18 mouse cellular contexts compared by ENCODE assay signal in the genomic region with DNA sequence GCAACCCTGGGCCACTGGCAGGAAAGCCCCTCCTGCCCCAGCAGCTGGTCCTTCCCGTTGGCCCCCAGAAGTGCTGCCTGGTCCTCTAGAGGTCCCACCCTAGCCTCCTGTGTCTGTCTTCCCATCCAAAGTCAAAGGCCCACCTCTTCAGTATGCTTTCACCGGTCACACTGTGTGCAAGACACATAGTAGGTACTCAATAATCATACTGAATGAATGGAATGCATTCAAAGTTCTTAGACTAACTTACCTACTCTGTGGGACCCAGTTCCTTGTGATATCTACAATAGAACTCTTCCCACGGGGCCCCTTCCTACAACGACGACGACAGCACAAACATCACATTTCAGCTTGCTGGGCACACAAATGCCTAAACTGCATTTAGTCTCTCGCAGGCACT. TPM values are rescaled to one million over a fixed set of nuclear protein-coding genes. Genes with fewer than 3 reads are reported as not detected.
DNase-seq lines count a peak whose midpoint lies in the region; ATAC-seq and TF ChIP-seq lines count a peak whose summit lies in the region.
"Had no signal": no experiment of that assay in that cellular context is flagged by ENCODE, and none has a peak within 500 bp of the region (broad histone marks: within the 10 kb centered on the region; RNA-seq: fewer than 3 reads in every experiment).

No protein-coding gene starts in this region.

- no peak for TF ChIP-seq CTCF in forebrain, postnatal 0 days (IDR thresholded peaks at IDR 0.05; ENCODE audit: low read depth)

- peaks cover 18% of the 10 kb centered on the region for H3K4me1 ChIP-seq in forebrain, postnatal 0 days (ENCODE audit: insufficient read depth)
- peaks cover 47% of the 10 kb centered on the region for H3K4me1 ChIP-seq in forebrain, embryonic 13.5 days
- peaks cover 78% of the 10 kb centered on the region for H3K4me1 ChIP-seq in midbrain, embryonic 10.5 days
- peaks cover 33% of the 10 kb centered on the region for H3K4me1 ChIP-seq in midbrain, embryonic 11.5 days (ENCODE audit: control insufficient read depth, insufficient read depth, low read length)
- H3K4me1 ChIP-seq in hindbrain, embryonic 16.5 days (ENCODE audit: control insufficient read depth, insufficient read depth, low read depth, low read length), result peaks cover 35% of the 10 kb centered on the region
- peaks cover 42% of the 10 kb centered on the region for H3K4me1 ChIP-seq in neural tube, embryonic 15.5 days

- H3K9ac ChIP-seq in forebrain, postnatal 0 days, result no peak overlapping the region
- no peak overlapping the region for H3K9ac ChIP-seq in forebrain, embryonic 13.5 days
- no peak overlapping the region for H3K9ac ChIP-seq in midbrain, embryonic 11.5 days (ENCODE audit: low read length)
- no peak overlapping the region for H3K9ac ChIP-seq in hindbrain, embryonic 16.5 days (ENCODE audit: low read depth, low read length)
- H3K9ac ChIP-seq in neural tube, embryonic 15.5 days (replicated peaks), result no peak overlapping the region

- no peak overlapping the region for H3K4me3 ChIP-seq in forebrain, postnatal 0 days (ENCODE audit: low read depth, low read length)
- no peak overlapping the region for H3K4me3 ChIP-seq in forebrain, embryonic 13.5 days
- H3K4me3 ChIP-seq in midbrain, embryonic 10.5 days, result peak overlapping the region; percentile 65
- H3K4me3 ChIP-seq in midbrain, embryonic 11.5 days (ENCODE audit: low read depth, low read length), result no peak overlapping the region
- peak overlapping the region; percentile 50 for H3K4me3 ChIP-seq in hindbrain, embryonic 16.5 days (ENCODE audit: low read length)
- H3K4me3 ChIP-seq in neural tube, embryonic 15.5 days (replicated peaks), result peak overlapping the region; percentile 44; the same call in 1 of the 2 replicates

- no peak overlapping the region for H3K27ac ChIP-seq in forebrain, postnatal 0 days (ENCODE audit: low read depth, low read length)
- H3K27ac ChIP-seq in forebrain, embryonic 13.5 days, result no peak overlapping the region
- H3K27ac ChIP-seq in midbrain, embryonic 10.5 days (replicated peaks), result no peak overlapping the region
- no peak overlapping the region for H3K27ac ChIP-seq in midbrain, embryonic 11.5 days (ENCODE audit: low read depth, low read length)
- H3K27ac ChIP-seq in hindbrain, embryonic 16.5 days (ENCODE audit: low read depth, low read length), result peak overlapping the region; percentile 15; the same call in 1 of the 2 replicates
- 0 out of 2 replicates have a peak overlapping the region, but pooled peaks have one; percentile 11 for H3K27ac ChIP-seq in neural tube, embryonic 15.5 days (replicated peaks)
- H3K27ac ChIP-seq: limb, embryonic 10.5 days; macrophage had no signal

- WGBS in forebrain, postnatal 0 days, result 82% methylated on average over 7 of the region's 7 CpGs
- 83% methylated on average over 7 of the region's 7 CpGs for WGBS in forebrain, embryonic 13.5 days
- 88% methylated on average over 7 of the region's 7 CpGs for WGBS in midbrain, embryonic 10.5 days
- 84% methylated on average over 7 of the region's 7 CpGs for WGBS in midbrain, embryonic 11.5 days
- WGBS in hindbrain, embryonic 16.5 days, result 83% methylated on average over 7 of the region's 7 CpGs
- 81% methylated on average over 7 of the region's 7 CpGs for WGBS in neural tube, embryonic 15.5 days

- no peaks in the 10 kb centered on the region; the same call in none of the 2 replicates for H3K27me3 ChIP-seq in forebrain, postnatal 0 days (ENCODE audit: insufficient read depth, low read length)
- H3K27me3 ChIP-seq in forebrain, embryonic 13.5 days, result peaks cover 43% of the 10 kb centered on the region
- H3K27me3 ChIP-seq in midbrain, embryonic 10.5 days (ENCODE audit: low read depth, poor library complexity, severe bottlenecking), result peaks cover 51% of the 10 kb centered on the region
- peaks cover 5% of the 10 kb centered on the region; the same call in 1 of the 2 replicates for H3K27me3 ChIP-seq in midbrain, embryonic 11.5 days (ENCODE audit: control insufficient read depth, insufficient read depth, low read length)
- H3K27me3 ChIP-seq in hindbrain, embryonic 16.5 days (replicated peaks; ENCODE audit: control insufficient read depth, insufficient read depth, low read length), result peaks cover 9% of the 10 kb centered on the region
- peaks cover 28% of the 10 kb centered on the region for H3K27me3 ChIP-seq in neural tube, embryonic 15.5 days (replicated peaks)

- H3K36me3 ChIP-seq in forebrain, postnatal 0 days (ENCODE audit: insufficient read depth), result no peaks in the 10 kb centered on the region
- H3K36me3 ChIP-seq in forebrain, embryonic 13.5 days (ENCODE audit: poor library complexity, severe bottlenecking), result no peaks in the 10 kb centered on the region
- H3K36me3 ChIP-seq in midbrain, embryonic 10.5 days, result no peaks in the 10 kb centered on the region
- H3K36me3 ChIP-seq in midbrain, embryonic 11.5 days (ENCODE audit: control insufficient read depth, insufficient read depth, low read length), result no peaks in the 10 kb centered on the region
- no peaks in the 10 kb centered on the region for H3K36me3 ChIP-seq in hindbrain, embryonic 16.5 days (ENCODE audit: control insufficient read depth, insufficient read depth, low read length)
- H3K36me3 ChIP-seq in neural tube, embryonic 15.5 days, result no peaks in the 10 kb centered on the region
- H3K36me3 ChIP-seq: limb, embryonic 10.5 days had no signal

- no peak for ATAC-seq in forebrain, postnatal 0 days
- no peak for ATAC-seq in forebrain, embryonic 13.5 days
- ATAC-seq in midbrain, embryonic 11.5 days (ENCODE audit: low FRiP score), result no peak
- no peak for ATAC-seq in hindbrain, embryonic 16.5 days
- no peak for ATAC-seq in neural tube, embryonic 15.5 days (ENCODE audit: low FRiP score)

- peak overlapping the region; percentile 67 for H3K4me2 ChIP-seq in forebrain, postnatal 0 days (ENCODE audit: low read depth)
- no peak overlapping the region for H3K4me2 ChIP-seq in forebrain, embryonic 13.5 days
- H3K4me2 ChIP-seq in midbrain, embryonic 11.5 days, result no peak overlapping the region
- peak overlapping the region; percentile 73 for H3K4me2 ChIP-seq in hindbrain, embryonic 16.5 days (ENCODE audit: low read length)
- H3K4me2 ChIP-seq in neural tube, embryonic 15.5 days, result peak overlapping the region; percentile 78

- H3K9me3 ChIP-seq in forebrain, postnatal 0 days (ENCODE audit: low read length), result no peaks in the 10 kb centered on the region
- no peaks in the 10 kb centered on the region for H3K9me3 ChIP-seq in forebrain, embryonic 13.5 days (replicated peaks)
- H3K9me3 ChIP-seq in midbrain, embryonic 10.5 days (replicated peaks), result no peaks in the 10 kb centered on the region
- H3K9me3 ChIP-seq in midbrain, embryonic 11.5 days (ENCODE audit: control insufficient read depth, low read length), result no peaks in the 10 kb centered on the region
- H3K9me3 ChIP-seq in hindbrain, embryonic 16.5 days (ENCODE audit: control insufficient read depth, low read length), result no peaks in the 10 kb centered on the region
- no peaks in the 10 kb centered on the region for H3K9me3 ChIP-seq in neural tube, embryonic 15.5 days (replicated peaks)
- H3K9me3 ChIP-seq: limb, embryonic 10.5 days had no signal

- DNase-seq in forebrain, postnatal 0 days, result no peak
- no peak for DNase-seq in midbrain, embryonic 10.5 days (ENCODE audit: low spot score)
- DNase-seq in midbrain, embryonic 11.5 days (ENCODE audit: low spot score, missing footprints), result no peak
- DNase-seq in adrenal gland, postnatal 4 days (ENCODE audit: low spot score in 2 of 2), result no peak
- DNase-seq in adrenal gland, adult 8-10 months, result no peak
- DNase-seq: cerebellum, adult 9-10 months; gastrocnemius, postnatal 14 days; heart, postnatal 4 days; kidney, adult 2 months; kidney, postnatal 25 days; lung, adult 2 months; right cerebral cortex, postnatal 14 days had no signal

RNA-seq across cellular contexts. Expression of a gene that starts 4.0 kb away (rescaled TPM):
- total RNA-seq in forebrain, postnatal 0 days (2014; rRNA removed), result 43.5 and 60.9 TPM in 2 replicates
- 38.7 and 39.8 TPM in 2 replicates for polyA plus RNA-seq in forebrain, postnatal 0 days (2015; fragmentation: Nextera tagmentation; extraction: Ambion mirVana)
- polyA plus RNA-seq in forebrain, embryonic 13.5 days (2015; fragmentation: Nextera tagmentation; extraction: Ambion mirVana), result 14.3 and 14.6 TPM in 2 replicates
- polyA plus RNA-seq in midbrain, embryonic 10.5 days (2016; fragmentation: Nextera tagmentation; extraction: Ambion mirVana), result 9.3 and 11.6 TPM in 2 replicates
- 11.2 and 11.7 TPM in 2 replicates for polyA plus RNA-seq in midbrain, embryonic 11.5 days (2014; fragmentation: Nextera tagmentation; extraction: Ambion mirVana)
- polyA plus RNA-seq in hindbrain, embryonic 16.5 days (2015; fragmentation: Nextera tagmentation; extraction: Ambion mirVana), result 53.2 and 55.0 TPM in 2 replicates
- polyA plus RNA-seq in neural tube, embryonic 15.5 days (2015; fragmentation: Nextera tagmentation; extraction: Ambion mirVana), result 35.1 and 35.4 TPM in 2 replicates
- total RNA-seq in adrenal gland, postnatal 4 days (2021), result 10 to 100 TPM; 10.1 to 37.4 TPM
- total RNA-seq in adrenal gland, adult 8-10 months (2022), result 1 to 10 TPM in 1 of 4 experiments, under 1 TPM in 3; 0.31 to 2.2 (median 0.74) TPM
- total RNA-seq: monocyte, adult 5-6 weeks had no signal
- polyA plus RNA-seq: macrophage had no signal

RNA-seq across cellular contexts. Expression of a gene that starts 14.2 kb away (rescaled TPM):
- total RNA-seq in forebrain, postnatal 0 days (2014; rRNA removed), result 0.24 TPM in 1 of 2 replicates, not detected in the other
- 0.73 and 1.8 TPM in 2 replicates for polyA plus RNA-seq in forebrain, postnatal 0 days (2015; fragmentation: Nextera tagmentation; extraction: Ambion mirVana)
- polyA plus RNA-seq in forebrain, embryonic 13.5 days (2015; fragmentation: Nextera tagmentation; extraction: Ambion mirVana), result 1.3 and 1.8 TPM in 2 replicates
- polyA plus RNA-seq in midbrain, embryonic 10.5 days (2016; fragmentation: Nextera tagmentation; extraction: Ambion mirVana), result 3.2 and 3.6 TPM in 2 replicates
- polyA plus RNA-seq in midbrain, embryonic 11.5 days (2014; fragmentation: Nextera tagmentation; extraction: Ambion mirVana), result 1.1 and 1.4 TPM in 2 replicates
- 1.3 and 2.7 TPM in 2 replicates for polyA plus RNA-seq in hindbrain, embryonic 16.5 days (2015; fragmentation: Nextera tagmentation; extraction: Ambion mirVana)
- 2.5 and 2.9 TPM in 2 replicates for polyA plus RNA-seq in neural tube, embryonic 15.5 days (2015; fragmentation: Nextera tagmentation; extraction: Ambion mirVana)
- total RNA-seq in adrenal gland, postnatal 4 days (2021), result 1 to 10 TPM in 1 of 2 experiments, under 1 TPM in 1; 0.73 to 1.6 TPM
- under 1 TPM in 1 of 4 experiments, not detected in 3; 0.74 TPM for total RNA-seq in adrenal gland, adult 8-10 months (2022)
- total RNA-seq: gastrocnemius, postnatal 14 days; heart, postnatal 4 days; monocyte, adult 5-6 weeks had no signal
- polyA plus RNA-seq: macrophage had no signal

RNA-seq across cellular contexts. Expression of a gene that starts 30.1 kb away (rescaled TPM):
- 200 and 223 TPM in 2 replicates for total RNA-seq in forebrain, postnatal 0 days (2014; rRNA removed)
- polyA plus RNA-seq in forebrain, postnatal 0 days (2015; fragmentation: Nextera tagmentation; extraction: Ambion mirVana), result 267 and 287 TPM in 2 replicates
- polyA plus RNA-seq in forebrain, embryonic 13.5 days (2015; fragmentation: Nextera tagmentation; extraction: Ambion mirVana), result 397 and 426 TPM in 2 replicates
- 629 and 656 TPM in 2 replicates for polyA plus RNA-seq in midbrain, embryonic 10.5 days (2016; fragmentation: Nextera tagmentation; extraction: Ambion mirVana)
- 578 and 581 TPM in 2 replicates for polyA plus RNA-seq in midbrain, embryonic 11.5 days (2014; fragmentation: Nextera tagmentation; extraction: Ambion mirVana)
- polyA plus RNA-seq in hindbrain, embryonic 16.5 days (2015; fragmentation: Nextera tagmentation; extraction: Ambion mirVana), result 302 and 317 TPM in 2 replicates
- 262 and 325 TPM in 2 replicates for polyA plus RNA-seq in neural tube, embryonic 15.5 days (2015; fragmentation: Nextera tagmentation; extraction: Ambion mirVana)
- 100 to 1,000 TPM; 345 to 390 TPM for total RNA-seq in adrenal gland, postnatal 4 days (2021)
- 100 to 1,000 TPM; 229 to 382 (median 295) TPM for total RNA-seq in adrenal gland, adult 8-10 months (2022)

RNA-seq across cellular contexts. Expression of a gene that starts 45.0 kb away (rescaled TPM):
- 56.6 and 61.4 TPM in 2 replicates for total RNA-seq in forebrain, postnatal 0 days (2014; rRNA removed)
- 7.1 and 7.8 TPM in 2 replicates for polyA plus RNA-seq in forebrain, postnatal 0 days (2015; fragmentation: Nextera tagmentation; extraction: Ambion mirVana)
- 6.8 and 7.7 TPM in 2 replicates for polyA plus RNA-seq in forebrain, embryonic 13.5 days (2015; fragmentation: Nextera tagmentation; extraction: Ambion mirVana)
- polyA plus RNA-seq in midbrain, embryonic 10.5 days (2016; fragmentation: Nextera tagmentation; extraction: Ambion mirVana), result 14.9 and 17.2 TPM in 2 replicates
- polyA plus RNA-seq in midbrain, embryonic 11.5 days (2014; fragmentation: Nextera tagmentation; extraction: Ambion mirVana), result 9.6 and 11.9 TPM in 2 replicates
- 10.0 and 13.0 TPM in 2 replicates for polyA plus RNA-seq in hindbrain, embryonic 16.5 days (2015; fragmentation: Nextera tagmentation; extraction: Ambion mirVana)
- 10.2 and 12.5 TPM in 2 replicates for polyA plus RNA-seq in neural tube, embryonic 15.5 days (2015; fragmentation: Nextera tagmentation; extraction: Ambion mirVana)
- total RNA-seq in adrenal gland, postnatal 4 days (2021), result 10 to 100 TPM; 28.9 to 32.8 TPM
- 10 to 100 TPM; 25.0 to 41.2 (median 29.8) TPM for total RNA-seq in adrenal gland, adult 8-10 months (2022)
- total RNA-seq: monocyte, adult 5-6 weeks had no signal
- polyA plus RNA-seq: macrophage had no signal

RNA-seq across cellular contexts. Expression of a gene that starts 56.3 kb away (rescaled TPM):
- total RNA-seq in forebrain, postnatal 0 days (2014; rRNA removed), result 6.5 and 6.6 TPM in 2 replicates
- polyA plus RNA-seq in forebrain, postnatal 0 days (2015; fragmentation: Nextera tagmentation; extraction: Ambion mirVana), result 3.9 and 4.4 TPM in 2 replicates
- 1.8 and 2.0 TPM in 2 replicates for polyA plus RNA-seq in forebrain, embryonic 13.5 days (2015; fragmentation: Nextera tagmentation; extraction: Ambion mirVana)
- 1.8 and 3.2 TPM in 2 replicates for polyA plus RNA-seq in midbrain, embryonic 10.5 days (2016; fragmentation: Nextera tagmentation; extraction: Ambion mirVana)
- polyA plus RNA-seq in midbrain, embryonic 11.5 days (2014; fragmentation: Nextera tagmentation; extraction: Ambion mirVana), result 1.3 and 2.1 TPM in 2 replicates
- 5.6 and 7.0 TPM in 2 replicates for polyA plus RNA-seq in hindbrain, embryonic 16.5 days (2015; fragmentation: Nextera tagmentation; extraction: Ambion mirVana)
- 6.6 and 9.7 TPM in 2 replicates for polyA plus RNA-seq in neural tube, embryonic 15.5 days (2015; fragmentation: Nextera tagmentation; extraction: Ambion mirVana)
- 10 to 100 TPM; 16.9 to 19.4 TPM for total RNA-seq in adrenal gland, postnatal 4 days (2021)
- 1 to 10 TPM; 5.0 to 7.7 (median 6.2) TPM for total RNA-seq in adrenal gland, adult 8-10 months (2022)
- total RNA-seq: monocyte, adult 5-6 weeks had no signal
- polyA plus RNA-seq: macrophage had no signal

Comparison
In these comparisons a context has a peak if more than half of its experiments do, and no peak if none do; other contexts are left out.
1. H3K4me2 ChIP-seq: peak in forebrain, postnatal 0 days (single experiment), hindbrain, embryonic 16.5 days (single experiment) and neural tube, embryonic 15.5 days (single experiment); none in forebrain, embryonic 13.5 days (single experiment) and midbrain, embryonic 11.5 days (single experiment).
2. H3K4me3 ChIP-seq: peak in midbrain, embryonic 10.5 days (single experiment), hindbrain, embryonic 16.5 days (single experiment) and neural tube, embryonic 15.5 days (single experiment); none in forebrain, postnatal 0 days (single experiment), forebrain, embryonic 13.5 days (single experiment) and midbrain, embryonic 11.5 days (single experiment).
3. H3K27ac ChIP-seq: peak in hindbrain, embryonic 16.5 days (single experiment) and neural tube, embryonic 15.5 days (single experiment); none in forebrain, postnatal 0 days (single experiment), forebrain, embryonic 13.5 days (single experiment), midbrain, embryonic 10.5 days (single experiment) and midbrain, embryonic 11.5 days (single experiment).